17 mouse cellular contexts compared by ENCODE assay signal in genomic region chr19:55101659-55102058, GRCm38 (mm10). TPM values are rescaled to one million over a fixed set of nuclear protein-coding genes. Genes with fewer than 3 reads are reported as not detected.
DNase-seq lines count a peak whose midpoint lies in the region; ATAC-seq and TF ChIP-seq lines count a peak whose summit lies in the region.
"Had no signal": no experiment of that assay in that cellular context is flagged by ENCODE, and none has a peak within 500 bp of the region (broad histone marks: within the 10 kb centered on the region; RNA-seq: fewer than 3 reads in every experiment).

No protein-coding gene starts in this region.

- H3K4me3 ChIP-seq in hindbrain, embryonic 15.5 days: no peak overlapping the region
- H3K4me3 ChIP-seq in hindbrain, embryonic 16.5 days (ENCODE audit: low read length): no peak overlapping the region
- H3K4me3 ChIP-seq in lung, embryonic 16.5 days (ENCODE audit: low read length): peak overlapping the region; percentile 35
- H3K4me3 ChIP-seq in olfactory bulb, adult 2 months (ENCODE audit: insufficient read depth, low read depth, low read length): no peak overlapping the region
- H3K4me3 ChIP-seq: erythroblast, embryonic 14.5 days; heart, embryonic 15.5 days; limb, embryonic 12.5 days had no signal

- DNase-seq in CD4-positive, CD25-positive, alpha-beta regulatory T cell, adult 2 months (ENCODE audit: low read depth, low spot score): peak; percentile 6
- DNase-seq in lung, postnatal 4 days: no peak
- DNase-seq in layer of hippocampus, adult 11-12 months (ENCODE audit: low spot score): no peak
- DNase-seq: adrenal gland, postnatal 10 days; cerebellum, postnatal 14 days; gastrocnemius, postnatal 25 days; kidney, adult 11 months; kidney, postnatal 36 days had no signal

- H3K9ac ChIP-seq in hindbrain, embryonic 15.5 days: no peak overlapping the region
- H3K9ac ChIP-seq in hindbrain, embryonic 16.5 days (ENCODE audit: low read depth, low read length): no peak overlapping the region
- H3K9ac ChIP-seq in lung, embryonic 16.5 days (ENCODE audit: low read length): no peak overlapping the region
- H3K9ac ChIP-seq: heart, embryonic 15.5 days; limb, embryonic 12.5 days had no signal

- ATAC-seq in CD4-positive, CD25-positive, alpha-beta regulatory T cell, adult 4 months: no peak
- ATAC-seq in hindbrain, embryonic 15.5 days (ENCODE audit: low FRiP score, low read depth): no peak
- no peak for ATAC-seq in hindbrain, embryonic 16.5 days
- no peak for ATAC-seq in lung, embryonic 16.5 days (ENCODE audit: low read depth)

- no peaks in the 10 kb centered on the region for H3K9me3 ChIP-seq in hindbrain, embryonic 15.5 days
- H3K9me3 ChIP-seq in hindbrain, embryonic 16.5 days (ENCODE audit: control insufficient read depth, low read length): no peaks in the 10 kb centered on the region
- H3K9me3 ChIP-seq in lung, embryonic 16.5 days (ENCODE audit: control insufficient read depth, low read length): no peaks in the 10 kb centered on the region
- H3K9me3 ChIP-seq: heart, embryonic 15.5 days; limb, embryonic 12.5 days had no signal

- H3K27me3 ChIP-seq in hindbrain, embryonic 15.5 days: no peaks in the 10 kb centered on the region
- H3K27me3 ChIP-seq in hindbrain, embryonic 16.5 days (replicated peaks; ENCODE audit: control insufficient read depth, insufficient read depth, low read length): no peaks in the 10 kb centered on the region
- H3K27me3 ChIP-seq in lung, embryonic 16.5 days (ENCODE audit: control insufficient read depth, insufficient read depth, low read depth, low read length): no peaks in the 10 kb centered on the region
- H3K27me3 ChIP-seq: heart, embryonic 15.5 days; limb, embryonic 12.5 days had no signal

- peak overlapping the region; percentile 11; the same call in 1 of the 2 replicates for H3K4me2 ChIP-seq in hindbrain, embryonic 15.5 days
- no peak overlapping the region for H3K4me2 ChIP-seq in hindbrain, embryonic 16.5 days (ENCODE audit: low read length)
- H3K4me2 ChIP-seq in lung, embryonic 16.5 days (ENCODE audit: low read depth, low read length): peak overlapping the region; percentile 58
- H3K4me2 ChIP-seq: limb, embryonic 12.5 days had no signal

- TF ChIP-seq CTCF in olfactory bulb, adult 2 months (IDR thresholded peaks at IDR 0.05; ENCODE audit: insufficient read depth, low read depth, low read length): no peak

- TF ChIP-seq POLR2A in olfactory bulb, adult 2 months (IDR thresholded peaks at IDR 0.05; ENCODE audit: insufficient read depth, low read depth, low read length): no peak

- peaks cover 22% of the 10 kb centered on the region for H3K4me1 ChIP-seq in hindbrain, embryonic 15.5 days (replicated peaks)
- H3K4me1 ChIP-seq in hindbrain, embryonic 16.5 days (ENCODE audit: control insufficient read depth, insufficient read depth, low read depth, low read length): peaks cover 11% of the 10 kb centered on the region
- H3K4me1 ChIP-seq in lung, embryonic 16.5 days (replicated peaks; ENCODE audit: control insufficient read depth, insufficient read depth, low read length): peaks cover 18% of the 10 kb centered on the region
- H3K4me1 ChIP-seq in olfactory bulb, adult 2 months (ENCODE audit: control insufficient read depth, insufficient read depth, low read length): peaks cover 7% of the 10 kb centered on the region; the same call in 1 of the 2 replicates

- H3K36me3 ChIP-seq in hindbrain, embryonic 15.5 days: no peaks in the 10 kb centered on the region
- no peaks in the 10 kb centered on the region for H3K36me3 ChIP-seq in hindbrain, embryonic 16.5 days (ENCODE audit: control insufficient read depth, insufficient read depth, low read length)
- H3K36me3 ChIP-seq in lung, embryonic 16.5 days (ENCODE audit: control insufficient read depth, insufficient read depth, low read length): no peaks in the 10 kb centered on the region
- H3K36me3 ChIP-seq: heart, embryonic 15.5 days; limb, embryonic 12.5 days had no signal

- H3K27ac ChIP-seq in hindbrain, embryonic 15.5 days (replicated peaks): no peak overlapping the region
- no peak overlapping the region for H3K27ac ChIP-seq in hindbrain, embryonic 16.5 days (ENCODE audit: low read depth, low read length)
- no peak overlapping the region for H3K27ac ChIP-seq in lung, embryonic 16.5 days (ENCODE audit: low read length)
- H3K27ac ChIP-seq in olfactory bulb, adult 2 months (ENCODE audit: insufficient read depth, low read depth, low read length): peak overlapping the region; percentile 46; the same call in 1 of the 2 replicates
- H3K27ac ChIP-seq: heart, embryonic 15.5 days; limb, embryonic 12.5 days; macrophage had no signal

- 82% methylated on average over 4 of the region's 4 CpGs for WGBS in hindbrain, embryonic 15.5 days
- 86% methylated on average over 4 of the region's 4 CpGs for WGBS in hindbrain, embryonic 16.5 days
- 64% methylated on average over 4 of the region's 4 CpGs for WGBS in lung, embryonic 16.5 days
- 59% methylated on average over 4 of the region's 4 CpGs for WGBS in olfactory bulb, adult 2 months

RNA-seq across cellular contexts. Expression of gene Gpam, which starts 25.4 kb away (rescaled TPM):
- polyA plus RNA-seq in CD4-positive, CD25-positive, alpha-beta regulatory T cell, adult 4 months (2017; shearing (Covaris generic)): 1 to 10 TPM; 1.6 to 2.1 TPM
- polyA plus RNA-seq in hindbrain, embryonic 15.5 days (2015; fragmentation: Nextera tagmentation; extraction: Ambion mirVana): 22.6 and 23.6 TPM in 2 replicates
- polyA plus RNA-seq in hindbrain, embryonic 16.5 days (2015; fragmentation: Nextera tagmentation; extraction: Ambion mirVana): 20.4 and 25.2 TPM in 2 replicates
- polyA plus RNA-seq in lung, embryonic 16.5 days (2015; fragmentation: Nextera tagmentation; extraction: Ambion mirVana): 37.4 and 37.7 TPM in 2 replicates
- polyA plus RNA-seq in olfactory bulb, adult 2 months (2012; ENCODE audit: insufficient read depth, insufficient read length, low replicate concordance, missing spikeins): not detected in 2 replicates
